8 mouse cellular contexts compared by ENCODE assay signal in genomic region chr10:127744661-127745060, GRCm38 (mm10). TPM values are rescaled to one million over a fixed set of nuclear protein-coding genes. Genes with fewer than 3 reads are reported as not detected.
A peak's percentile ranks its signal among the peaks of the same experiment; 100 is the strongest.
DNase-seq lines count a peak whose midpoint lies in the region.

No protein-coding gene starts in this region.

- peak; percentile 70 to 83 for DNase-seq in cerebellum, postnatal 10 days
- no peak for DNase-seq in cerebellum, adult 9-10 months
- peak; percentile 50 for DNase-seq in left cerebral cortex, postnatal 4 days
- DNase-seq in left cerebral cortex, adult 9 months (ENCODE audit: low spot score in 2 of 2): no peak
- peak; percentile 57 for DNase-seq in adrenal gland, adult 2 months
- DNase-seq in kidney, adult 8-10 months: peak; percentile 47 to 64
- peak; percentile 75 for DNase-seq in naive thymus-derived CD4-positive, alpha-beta T cell, adult 2 months (ENCODE audit: low read depth)
- DNase-seq in right cerebral cortex, adult 2 months (ENCODE audit: low spot score in 2 of 2): no peak

- intact Hi-C loops in left cerebral cortex, postnatal 4 days (cut with DNase I): no loop called here

RNA-seq across cellular contexts. Expression of gene Zbtb39, which starts 5.3 kb away (rescaled TPM):
- total RNA-seq in left cerebral cortex, postnatal 4 days (2021): 10 to 100 TPM; 14.5 to 15.1 TPM
- 10 to 100 TPM; 11.0 to 11.8 TPM for total RNA-seq in adrenal gland, adult 2 months (2021)
- polyA plus RNA-seq in adrenal gland, adult 2 months (2012; rRNA removed): 5.6 and 5.8 TPM in 2 replicates

RNA-seq across cellular contexts. Expression of gene Gpr182, which starts 6.9 kb away (rescaled TPM):
- total RNA-seq in left cerebral cortex, postnatal 4 days (2021): 1 to 10 TPM; 1.1 to 1.4 TPM
- 1 to 10 TPM; 8.2 to 8.5 TPM for total RNA-seq in adrenal gland, adult 2 months (2021)
- 18.5 and 21.0 TPM in 2 replicates for polyA plus RNA-seq in adrenal gland, adult 2 months (2012; rRNA removed)

RNA-seq across cellular contexts. Expression of gene Rdh1, which starts 14.9 kb away (rescaled TPM):
- total RNA-seq in left cerebral cortex, postnatal 4 days (2021): under 1 TPM; 0.22 TPM
- 1 to 10 TPM in 1 of 2 experiments, under 1 TPM in 1; 0.41 to 1.5 TPM for total RNA-seq in adrenal gland, adult 2 months (2021)
- polyA plus RNA-seq in adrenal gland, adult 2 months (2012; rRNA removed): 0.98 and 1.4 TPM in 2 replicates

RNA-seq across cellular contexts. Expression of gene Rdh16f1, which starts 14.9 kb away (rescaled TPM):
- not detected for total RNA-seq in left cerebral cortex, postnatal 4 days (2021)
- total RNA-seq in adrenal gland, adult 2 months (2021): 1 to 10 TPM; 1.1 to 2.9 TPM
- polyA plus RNA-seq in adrenal gland, adult 2 months (2012; rRNA removed): 1.5 TPM in 2 replicates

RNA-seq across cellular contexts. Expression of gene Tac2, which starts 20.4 kb away (rescaled TPM):
- 1 to 10 TPM; 2.8 to 4.3 TPM for total RNA-seq in left cerebral cortex, postnatal 4 days (2021)
- not detected for total RNA-seq in adrenal gland, adult 2 months (2021)
- 0.18 and 0.38 TPM in 2 replicates for polyA plus RNA-seq in adrenal gland, adult 2 months (2012; rRNA removed)

Comparison
In these comparisons a context has a peak if more than half of its experiments do, and no peak if none do; other contexts are left out.
1. DNase-seq: peak in cerebellum, postnatal 10 days (2 of 2), left cerebral cortex, postnatal 4 days (single experiment), adrenal gland, adult 2 months (single experiment), kidney, adult 8-10 months (2 of 2) and naive thymus-derived CD4-positive, alpha-beta T cell, adult 2 months (single experiment); none in cerebellum, adult 9-10 months (single experiment), left cerebral cortex, adult 9 months (0 of 2) and right cerebral cortex, adult 2 months (0 of 2).